Mouse (Mus musculus): ENCODE data around the gene Kcnj8. TPM values are rescaled to one million over a fixed set of nuclear protein-coding genes. Genes with fewer than 3 reads are reported as not detected.
"Not testable (repeated sequence)": the region's sequence is repeated elsewhere in the genome, so short reads cannot be mapped to it uniquely, and the experiment has no call there.

The Kcnj8 gene
- polyA plus RNA-seq, 1 experiment from 2014 or later, result 2.4 TPM

DNA sequence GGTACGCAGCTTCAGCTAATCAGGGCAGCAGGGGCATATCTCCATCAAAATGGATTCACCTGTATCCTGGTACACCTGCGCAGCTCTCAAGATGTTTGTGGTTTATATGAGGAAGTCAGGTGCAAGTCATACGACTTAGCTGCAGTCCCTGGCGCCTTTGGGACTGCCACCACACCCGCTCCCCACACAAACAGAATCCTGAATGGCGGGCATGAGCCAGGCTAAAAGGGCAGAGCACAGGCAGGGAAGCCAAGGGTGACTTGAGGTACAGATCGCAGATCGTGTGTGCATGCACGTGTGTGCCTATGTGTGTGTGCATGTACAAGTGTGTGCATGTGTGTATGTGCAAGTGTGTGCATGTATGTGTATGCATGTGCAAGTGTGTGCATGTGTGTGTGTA is 56.0 kb downstream of the Kcnj8 start:
- H3K27ac ChIP-seq; H3K9me3 ChIP-seq; H3K4me3 ChIP-seq; H3K36me3 ChIP-seq; DNase-seq (ENCODE audit: low spot score): not testable (repeated sequence)
- Histone ChIP-seq H3K4me1 (replicated peaks) (peaks cover 16% of the 10 kb centered on the region), H3K27me3 (ENCODE audit: insufficient read depth, poor library complexity, severe bottlenecking) (peaks cover 22% of the 10 kb centered on the region)
- 72% methylated on average over 9 of the region's 9 CpGs for WGBS

DNA sequence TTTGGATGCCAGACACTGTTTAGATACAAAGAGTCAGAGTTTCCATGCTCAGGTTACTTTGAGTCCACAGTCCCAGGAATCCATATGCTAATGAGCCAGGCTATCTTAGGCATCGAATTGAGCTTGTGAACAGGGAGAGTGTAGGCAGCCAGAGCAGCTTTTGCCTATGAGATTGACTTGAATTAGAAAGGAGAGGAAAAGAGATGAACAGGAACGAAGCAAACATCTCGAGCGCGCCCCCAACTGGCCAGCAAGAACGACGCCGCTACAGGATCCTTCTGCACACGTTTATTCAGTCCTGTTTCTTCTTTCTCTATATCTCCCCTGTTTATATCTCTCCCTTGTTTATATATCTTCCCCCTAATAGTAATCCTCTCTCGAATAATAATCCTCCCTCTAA is 56.5 kb downstream of the Kcnj8 start:
- Histone ChIP-seq H3K4me3 (no peak overlapping the region), H3K9me3 (no peaks in the 10 kb centered on the region), H3K27me3 (ENCODE audit: insufficient read depth, poor library complexity, severe bottlenecking) (peaks cover 26% of the 10 kb centered on the region), H3K36me3 (no peaks in the 10 kb centered on the region), H3K27ac (no peak overlapping the region), H3K4me1 (replicated peaks) (peaks cover 21% of the 10 kb centered on the region)
- WGBS, result 4% methylated on average over 10 of the region's 10 CpGs
- DNase-seq (ENCODE audit: low spot score), result peak; percentile 48

Other genes starting within 250 kb of the Kcnj8 start
- gene Slco1a5, start 248.6 kb downstream of the Kcnj8 start, polyA plus RNA-seq (2016; fragmentation: Nextera tagmentation; extraction: Ambion mirVana), result 0.51 and 0.88 TPM in 2 replicates
- gene Pyroxd1, start 226.0 kb downstream of the Kcnj8 start, polyA plus RNA-seq (2016; fragmentation: Nextera tagmentation; extraction: Ambion mirVana), result 20.1 and 21.7 TPM in 2 replicates
- 36.4 and 37.0 TPM in 2 replicates for gene Recql, start 184.5 kb downstream of the Kcnj8 start, polyA plus RNA-seq (2016; fragmentation: Nextera tagmentation; extraction: Ambion mirVana)
- 100 and 118 TPM in 2 replicates for gene Golt1b, start 184.4 kb downstream of the Kcnj8 start, polyA plus RNA-seq (2016; fragmentation: Nextera tagmentation; extraction: Ambion mirVana)
- gene Spx, start 158.2 kb downstream of the Kcnj8 start, polyA plus RNA-seq (2016; fragmentation: Nextera tagmentation; extraction: Ambion mirVana), result 1.9 and 2.8 TPM in 2 replicates
- 0.08 TPM in 1 of 2 replicates, not detected in the other for gene Gys2, start 98.5 kb downstream of the Kcnj8 start, polyA plus RNA-seq (2016; fragmentation: Nextera tagmentation; extraction: Ambion mirVana)
- 366 and 416 TPM in 2 replicates for gene Ldhb, start 63.7 kb downstream of the Kcnj8 start, polyA plus RNA-seq (2016; fragmentation: Nextera tagmentation; extraction: Ambion mirVana)
- 1.2 and 1.5 TPM in 2 replicates for gene Abcc9, start 130.7 kb upstream of the Kcnj8 start, polyA plus RNA-seq (2016; fragmentation: Nextera tagmentation; extraction: Ambion mirVana)
- 78.5 and 97.0 TPM in 2 replicates for gene Cmas, start 185.1 kb upstream of the Kcnj8 start, polyA plus RNA-seq (2016; fragmentation: Nextera tagmentation; extraction: Ambion mirVana)
- 0.07 and 0.11 TPM in 2 replicates for gene Sult6b2, start 232.9 kb upstream of the Kcnj8 start, polyA plus RNA-seq (2016; fragmentation: Nextera tagmentation; extraction: Ambion mirVana)

Data from hindbrain, embryonic 10.5 days (tissue).